Mouse (Mus musculus): Measurements from ENCODE around the gene Mrpl1. TPM values are rescaled to one million over a fixed set of nuclear protein-coding genes. Genes with fewer than 3 reads are reported as not detected.

Mrpl1 gene
- total and polyA plus RNA-seq, 3 experiments = 31.3 to 77.6 (median 44.2) TPM

DNA sequence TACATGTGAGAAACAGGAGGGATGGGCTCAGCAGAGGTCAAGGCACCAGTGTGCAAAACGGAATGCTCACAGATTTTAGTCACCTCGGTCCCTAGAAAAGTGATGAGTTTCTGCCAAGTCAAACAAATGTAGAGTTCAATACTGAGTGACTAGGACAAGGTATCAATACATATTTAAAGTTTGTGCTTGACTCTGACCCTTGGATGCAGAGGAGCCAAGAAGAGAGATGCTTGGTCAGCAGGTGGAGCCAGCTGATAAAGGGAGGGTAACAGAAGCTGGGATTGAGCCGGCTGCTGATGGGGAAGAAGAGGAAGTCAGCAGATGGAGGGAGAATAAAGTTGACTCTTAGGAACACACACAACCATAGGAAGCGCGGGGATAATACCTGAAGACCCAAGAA is 97.5 kb downstream of the Mrpl1 start:
- in situ Hi-C loops (cut with MboI; ENCODE audit: low pct_ligation_motif_present, low pct_unique_long_range_greater_than_20kb, low sequenced_read_pairs) (loop anchor here (10.0 kb wide), 1 partner anchor 468 kb away; no protein-coding TSS in a partner anchor), dilution Hi-C loops (cut with MboI; ENCODE audit: extremely low pct_ligation_motif_present, extremely low pct_unique_long_range_greater_than_20kb, low sequenced_read_pairs) (no loop called here)
- H3K27ac ChIP-seq (ENCODE audit: insufficient read depth, low read depth) = no peak overlapping the region
- no peaks in the 10 kb centered on the region for H3K36me3 ChIP-seq (replicated peaks in 1 of 2; ENCODE audit: control insufficient read depth in 1 of 2, insufficient read depth in 1 of 2, low read length in 1 of 2)
- no peak overlapping the region for H3K9ac ChIP-seq (ENCODE audit: insufficient read depth, low read depth)
- H3K4me2 ChIP-seq (ENCODE audit: insufficient read depth, low read depth, poor library complexity, severe bottlenecking) = no peak overlapping the region
- H3K27me3 ChIP-seq (replicated peaks) = no peaks in the 10 kb centered on the region
- TF ChIP-seq MXI1 (IDR thresholded peaks at IDR 0.05; ENCODE audit: low read depth, low read length) (no peak), CTCF (conservative IDR thresholded peaks at IDR 0.05 in 1 of 2, IDR thresholded peaks at IDR 0.05 in 1 of 2; ENCODE audit: low read depth in 2 of 2, low read length in 2 of 2) (peak in 1 of 2 experiments; percentile 58; a peak in 2 of 4 replicates), ZC3H11A (IDR thresholded peaks at IDR 0.05; ENCODE audit: low read depth, low read length) (peak; percentile 39; the same call in 1 of the 2 replicates), TBP (conservative IDR thresholded peaks at IDR 0.05; ENCODE audit: low read depth, low read length) (no peak), RAD21 (IDR thresholded peaks at IDR 0.05; ENCODE audit: low read depth, low read length) (peak; percentile 66), SMC3 (IDR thresholded peaks at IDR 0.05; ENCODE audit: low read depth, low read length) (peak; percentile 65)
- H3K9me3 ChIP-seq (replicated peaks; ENCODE audit: low read length) = no peaks in the 10 kb centered on the region
- no peak overlapping the region for H3K4me3 ChIP-seq (replicated peaks in 1 of 3; ENCODE audit: low read depth in 2 of 3, low read length in 2 of 3, poor library complexity in 1 of 3)
- DNase-seq (ENCODE audit: extremely low read depth) = no peak
- H3K4me1 ChIP-seq (ENCODE audit: control insufficient read depth in 1 of 2, insufficient read depth in 2 of 2) = no peaks in the 10 kb centered on the region
- no peaks in the 10 kb centered on the region for H3K79me2 ChIP-seq (replicated peaks; ENCODE audit: control insufficient read depth, extremely low read depth, insufficient read depth, poor library complexity, severe bottlenecking)

DNA sequence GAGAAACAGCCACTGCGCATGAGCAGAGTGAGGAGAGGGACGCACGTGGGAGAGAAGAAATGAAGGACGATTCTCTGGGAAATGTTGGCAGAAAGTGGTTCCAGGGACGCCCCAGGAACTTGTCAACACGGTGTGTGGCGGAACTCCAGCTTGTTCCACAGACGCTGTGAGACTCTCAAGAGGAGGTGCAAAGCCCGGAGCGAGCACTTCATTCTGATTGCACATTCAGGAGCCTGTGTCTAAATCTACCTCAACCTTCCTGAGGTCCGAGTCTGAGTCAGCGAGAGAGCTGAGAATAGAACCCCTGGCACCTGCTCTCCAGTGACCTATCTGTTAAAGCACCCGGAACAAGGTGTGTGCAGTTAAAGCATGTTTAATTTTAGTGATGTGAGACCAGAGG is 98.8 kb downstream of the Mrpl1 start:
- H3K79me2 ChIP-seq (replicated peaks; ENCODE audit: control insufficient read depth, extremely low read depth, insufficient read depth, poor library complexity, severe bottlenecking) = no peaks in the 10 kb centered on the region
- no peak overlapping the region for H3K9ac ChIP-seq (ENCODE audit: insufficient read depth, low read depth)
- in situ Hi-C loops (cut with MboI; ENCODE audit: low pct_ligation_motif_present, low pct_unique_long_range_greater_than_20kb, low sequenced_read_pairs) = loop anchor here (10.0 kb wide), 1 partner anchor 467 kb away; no protein-coding TSS in a partner anchor
- H3K4me1 ChIP-seq (ENCODE audit: control insufficient read depth in 1 of 2, insufficient read depth in 2 of 2) = peaks cover 0 to 3% of the 10 kb centered on the region in 2 experiments; a peak in 1 of 4 replicates
- no peaks in the 10 kb centered on the region for H3K9me3 ChIP-seq (replicated peaks; ENCODE audit: low read length)
- no peak for DNase-seq (ENCODE audit: extremely low read depth)
- H3K4me3 ChIP-seq (replicated peaks in 1 of 3; ENCODE audit: low read depth in 2 of 3, low read length in 2 of 3, poor library complexity in 1 of 3) = no peak overlapping the region
- TF ChIP-seq MXI1 (IDR thresholded peaks at IDR 0.05; ENCODE audit: low read depth, low read length) (no peak), ZKSCAN1 (IDR thresholded peaks at IDR 0.05; ENCODE audit: borderline replicate concordance, low read depth, low read length) (no peak), JUND (conservative IDR thresholded peaks at IDR 0.05; ENCODE audit: low read depth, low read length) (no peak)
- no peaks in the 10 kb centered on the region for H3K36me3 ChIP-seq (replicated peaks in 1 of 2; ENCODE audit: control insufficient read depth in 1 of 2, insufficient read depth in 1 of 2, low read length in 1 of 2)
- no peaks in the 10 kb centered on the region for H3K27me3 ChIP-seq (replicated peaks)
- no peak overlapping the region for H3K4me2 ChIP-seq (ENCODE audit: insufficient read depth, low read depth, poor library complexity, severe bottlenecking)
- no peak overlapping the region for H3K27ac ChIP-seq (ENCODE audit: insufficient read depth, low read depth)
- dilution Hi-C loops (cut with MboI; ENCODE audit: extremely low pct_ligation_motif_present, extremely low pct_unique_long_range_greater_than_20kb, low sequenced_read_pairs) = no loop called here

DNA sequence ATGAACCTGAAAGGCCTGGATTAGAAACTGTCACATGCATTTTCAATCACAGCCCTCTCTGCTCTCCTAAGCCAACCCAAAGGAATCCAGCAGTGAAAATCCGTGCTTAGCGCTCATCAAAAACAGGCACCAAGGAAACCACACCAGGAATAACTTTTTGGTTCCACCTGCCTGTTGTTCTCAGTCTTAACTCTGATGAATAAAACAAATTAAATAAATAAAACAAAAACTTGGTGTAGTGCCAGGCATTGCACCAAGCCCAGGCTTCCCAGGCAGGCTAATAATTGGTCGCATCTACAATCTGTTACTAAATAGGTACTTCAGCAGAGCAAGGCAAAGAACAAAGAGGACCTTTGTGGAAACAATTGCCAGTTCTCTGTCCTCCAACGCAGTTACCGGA is 99.4 kb downstream of the Mrpl1 start:
- Histone ChIP-seq H3K36me3 (replicated peaks in 1 of 2; ENCODE audit: control insufficient read depth in 1 of 2, insufficient read depth in 1 of 2, low read length in 1 of 2) (no peaks in the 10 kb centered on the region), H3K27me3 (replicated peaks) (no peaks in the 10 kb centered on the region), H3K27ac (ENCODE audit: insufficient read depth, low read depth) (no peak overlapping the region), H3K4me3 (replicated peaks in 1 of 3; ENCODE audit: low read depth in 2 of 3, low read length in 2 of 3, poor library complexity in 1 of 3) (no peak overlapping the region), H3K9ac (ENCODE audit: insufficient read depth, low read depth) (no peak overlapping the region), H3K9me3 (replicated peaks; ENCODE audit: low read length) (no peaks in the 10 kb centered on the region), H3K4me1 (ENCODE audit: control insufficient read depth in 1 of 2, insufficient read depth in 2 of 2) (peaks cover 0 to 3% of the 10 kb centered on the region in 2 experiments; a peak in 1 of 4 replicates), H3K4me2 (ENCODE audit: insufficient read depth, low read depth, poor library complexity, severe bottlenecking) (no peak overlapping the region), H3K79me2 (replicated peaks; ENCODE audit: control insufficient read depth, extremely low read depth, insufficient read depth, poor library complexity, severe bottlenecking) (no peaks in the 10 kb centered on the region)
- in situ Hi-C loops (cut with MboI; ENCODE audit: low pct_ligation_motif_present, low pct_unique_long_range_greater_than_20kb, low sequenced_read_pairs) = loop anchor here (10.0 kb wide), 1 partner anchor 466 kb away; no protein-coding TSS in a partner anchor
- TF ChIP-seq HCFC1 (IDR thresholded peaks at IDR 0.05; ENCODE audit: low read depth, low read length) (no peak), CHD1 (IDR thresholded peaks at IDR 0.05; ENCODE audit: low read depth, low read length) (no peak), NELFE (IDR thresholded peaks at IDR 0.05; ENCODE audit: low read depth, low read length) (no peak), ZKSCAN1 (IDR thresholded peaks at IDR 0.05; ENCODE audit: borderline replicate concordance, low read depth, low read length) (no peak), UBTF (IDR thresholded peaks at IDR 0.05; ENCODE audit: low read depth, low read length) (no peak), ETS1 (conservative IDR thresholded peaks at IDR 0.05; ENCODE audit: low read depth, low read length) (no peak), SMC3 (IDR thresholded peaks at IDR 0.05; ENCODE audit: low read depth, low read length) (no peak), ZNF384 (IDR thresholded peaks at IDR 0.05; ENCODE audit: low read depth, low read length) (no peak), MEF2A (IDR thresholded peaks at IDR 0.05; ENCODE audit: borderline replicate concordance, low read depth, low read length) (no peak), SIN3A (IDR thresholded peaks at IDR 0.05; ENCODE audit: low read length) (no peak), CTCF (conservative IDR thresholded peaks at IDR 0.05 in 1 of 2, IDR thresholded peaks at IDR 0.05 in 1 of 2; ENCODE audit: low read depth in 2 of 2, low read length in 2 of 2) (no peak), MYC (IDR thresholded peaks at IDR 0.05; ENCODE audit: low read depth, low read length) (no peak)
- DNase-seq (ENCODE audit: extremely low read depth) = no peak
- dilution Hi-C loops (cut with MboI; ENCODE audit: extremely low pct_ligation_motif_present, extremely low pct_unique_long_range_greater_than_20kb, low sequenced_read_pairs) = no loop called here
